Mouse (Mus musculus) stomach, embryonic 14.5 days (tissue): ENCODE data around the gene Clstn2. TPM values are rescaled to one million over a fixed set of nuclear protein-coding genes. Genes with fewer than 3 reads are reported as not detected.
A peak's percentile ranks its signal among the peaks of the same experiment; 100 is the strongest.

Source experiments
- ATAC-seq: fragments of 200-750 bp; cut with Nextera tagmentation; 2 replicates; pipeline ENCODE4 v1.8.0; 2017; ENCODE audit warnings: low read depth, moderate TSS enrichment; ENCODE audit not compliant: insufficient number of reproducible peaks, insufficient read depth, low FRiP score
- H3K27ac ChIP-seq: fragments of 300-500 bp; sonication (generic); 2 replicates; pipeline ENCODE4 v1.5.1; 2014; ENCODE audit warnings: mild to moderate bottlenecking, low read length, moderate library complexity, mixed read lengths
- H3K27me3 ChIP-seq: fragments of 300-500 bp; sonication (generic); 2 replicates; pipeline ENCODE4 v1.6.1; 2014; ENCODE audit warnings: low read length, control low read depth, mixed read lengths; ENCODE audit not compliant: control insufficient read depth, insufficient read depth
- H3K36me3 ChIP-seq: fragments of 300-500 bp; sonication (generic); 2 replicates; pipeline ENCODE4 v1.6.1; 2014; ENCODE audit warnings: mild to moderate bottlenecking, control low read depth, low read length, moderate library complexity, mixed read lengths; ENCODE audit not compliant: control insufficient read depth, insufficient read depth
- H3K4me1 ChIP-seq: fragments of 300-500 bp; sonication (generic); 2 replicates; pipeline ENCODE4 v1.6.1; 2014; ENCODE audit warnings: low read length, control low read depth, mixed read lengths; ENCODE audit not compliant: control insufficient read depth, insufficient read depth
- H3K4me2 ChIP-seq: fragments of 300-500 bp; sonication (generic); replicated peaks from 2 replicates; pipeline ENCODE4 v1.6.1; 2014; ENCODE audit warnings: low read depth, low read length, control low read depth
- H3K4me3 ChIP-seq: fragments of 300-500 bp; sonication (generic); 2 replicates; pipeline ENCODE4 v1.5.1; 2014; ENCODE audit warnings: low read depth, low read length, control low read depth
- H3K9ac ChIP-seq: fragments of 300-500 bp; sonication (generic); replicated peaks from 2 replicates; pipeline ENCODE4 v1.6.1; 2014; ENCODE audit warnings: low read depth, mild to moderate bottlenecking, control low read depth, low read length, moderate library complexity, mixed read lengths
- H3K9me3 ChIP-seq: fragments of 300-500 bp; sonication (generic); 2 replicates; pipeline ENCODE4 v1.6.1; 2016; ENCODE audit warnings: low read depth, low read length, control low read depth; ENCODE audit not compliant: control insufficient read depth
- WGBS: fragments of 180-500 bp; shearing (Covaris S2); extraction: QIAGEN DNeasy Blood & Tissue Kit; methylation state at CpG from one replicate; pipeline ENCODE4 v1.1.7; 2014; 5-methylcytosine and 5-hydroxymethylcytosine counted together
- polyA plus RNA-seq: library from polyadenylated mRNA; unstranded; fragments of >200 nt; fragmentation: Nextera tagmentation; extraction: Ambion mirVana; gene quantifications from 2 replicates; pipeline ENCODE4 v1.2.1, GENCODE M21; 2014

Gene Clstn2
- polyA plus RNA-seq, 1 experiment from 2014 or later: 2.0 TPM

DNA sequence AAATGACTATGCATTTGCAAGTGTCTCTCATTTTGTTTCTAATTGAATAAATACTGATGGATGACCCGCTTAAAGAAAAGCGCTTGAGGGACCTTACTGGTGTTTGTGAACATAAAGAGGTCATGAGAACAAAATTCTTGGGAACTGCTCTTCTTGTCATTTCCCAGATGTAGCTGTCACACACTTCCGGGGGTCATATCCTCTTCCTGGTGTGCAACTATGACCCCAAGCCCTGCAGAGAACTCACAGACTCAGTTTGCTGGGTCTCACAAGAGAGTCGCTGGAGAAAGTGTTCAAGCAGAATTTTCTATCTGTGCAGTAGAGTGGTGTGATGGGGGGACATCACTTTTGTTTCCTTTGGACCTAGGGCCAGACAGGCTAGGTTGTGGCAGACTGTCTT is 442.3 kb downstream of the Clstn2 start:
- no peaks in the 10 kb centered on the region for H3K9me3 ChIP-seq
- H3K36me3 ChIP-seq: no peaks in the 10 kb centered on the region
- H3K27me3 ChIP-seq: no peaks in the 10 kb centered on the region
- H3K9ac ChIP-seq: no peak overlapping the region
- WGBS: 77% methylated on average over 4 of the region's 4 CpGs
- H3K4me2 ChIP-seq: no peak overlapping the region
- H3K27ac ChIP-seq: no peak overlapping the region
- no peak overlapping the region for H3K4me3 ChIP-seq
- H3K4me1 ChIP-seq: no peaks in the 10 kb centered on the region
- no peak for ATAC-seq

DNA sequence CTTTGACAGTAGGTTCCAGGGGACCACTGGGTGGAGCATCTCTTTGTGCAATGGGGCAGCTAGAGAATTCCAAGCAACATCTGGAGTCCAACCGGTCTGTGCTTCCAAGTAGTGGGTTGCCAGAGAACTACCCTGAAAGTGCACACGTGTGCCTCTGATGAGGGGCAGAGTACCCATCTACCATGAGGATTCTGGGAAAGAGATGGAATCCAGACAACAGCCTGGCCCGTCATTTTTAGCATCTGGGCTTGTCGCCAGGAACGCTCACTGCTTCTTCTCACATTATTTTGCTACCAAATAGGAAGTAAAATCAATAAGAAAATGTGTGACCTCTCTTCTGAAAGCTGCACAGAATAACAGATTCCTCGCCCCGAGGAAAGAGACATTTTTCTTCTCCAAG is 462.1 kb downstream of the Clstn2 start:
- Histone ChIP-seq H3K27ac (peak overlapping the region; percentile 15; the same call in 1 of the 2 replicates), H3K9me3 (no peaks in the 10 kb centered on the region), H3K27me3 (no peaks in the 10 kb centered on the region), H3K4me2 (no peak overlapping the region), H3K9ac (no peak overlapping the region), H3K4me1 (0 out of 2 replicates have a peak, but pooled peaks cover 2% of the 10 kb centered on the region), H3K36me3 (no peaks in the 10 kb centered on the region), H3K4me3 (no peak overlapping the region)
- 40% methylated on average over 7 of the region's 7 CpGs for WGBS
- ATAC-seq: no peak

DNA sequence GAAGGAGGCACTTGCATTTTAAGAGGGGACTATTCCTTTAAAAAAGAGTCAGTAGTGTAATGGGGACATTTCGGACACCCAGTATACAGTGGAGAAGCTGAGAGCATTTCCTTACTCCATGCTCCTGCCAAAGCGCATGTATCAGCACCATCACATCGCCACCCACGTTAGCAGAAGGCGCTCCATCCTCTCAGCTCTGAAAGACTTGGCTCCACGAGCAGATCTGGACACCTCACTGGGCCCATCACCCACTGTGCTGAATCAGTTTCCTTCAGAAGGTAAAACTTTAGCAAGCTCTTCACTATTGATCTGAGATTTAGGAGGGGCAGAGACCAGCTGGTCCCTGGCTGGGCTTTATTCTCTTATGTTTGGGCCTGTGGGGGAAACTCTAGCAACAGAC is 469.9 kb downstream of the Clstn2 start:
- H3K4me1 ChIP-seq: no peaks in the 10 kb centered on the region
- H3K36me3 ChIP-seq: no peaks in the 10 kb centered on the region
- no peak overlapping the region for H3K27ac ChIP-seq
- H3K27me3 ChIP-seq: no peaks in the 10 kb centered on the region
- no peak overlapping the region for H3K9ac ChIP-seq
- no peaks in the 10 kb centered on the region for H3K9me3 ChIP-seq
- no peak overlapping the region for H3K4me3 ChIP-seq
- H3K4me2 ChIP-seq: no peak overlapping the region
- ATAC-seq: no peak
- 88% methylated on average over 6 of the region's 6 CpGs for WGBS

DNA sequence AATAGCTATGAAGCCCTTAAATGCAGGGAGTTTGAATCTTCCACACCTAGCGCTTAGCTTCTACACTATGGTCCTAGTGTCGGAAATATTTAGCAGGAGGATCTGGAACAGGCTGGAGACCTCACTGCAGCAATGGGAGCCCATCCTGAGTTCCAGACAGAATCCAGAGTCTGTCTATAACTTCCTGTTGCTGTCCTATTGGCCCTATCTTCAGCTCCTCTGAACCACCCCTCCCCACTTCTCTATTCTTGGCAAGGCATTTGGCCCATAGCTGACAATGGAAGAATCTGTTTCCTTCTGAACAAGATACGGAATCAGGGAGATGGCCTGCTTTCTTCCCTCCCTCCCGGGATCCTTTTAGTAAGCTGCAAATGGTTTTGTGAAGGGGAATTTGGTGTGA is 488.6 kb downstream of the Clstn2 start:
- ATAC-seq: no peak
- Histone ChIP-seq H3K4me1 (no peaks in the 10 kb centered on the region), H3K27me3 (no peaks in the 10 kb centered on the region), H3K9me3 (no peaks in the 10 kb centered on the region), H3K4me3 (no peak overlapping the region), H3K36me3 (no peaks in the 10 kb centered on the region), H3K9ac (no peak overlapping the region), H3K27ac (no peak overlapping the region), H3K4me2 (no peak overlapping the region)
- 83% methylated on average over 4 of the region's 4 CpGs for WGBS

DNA sequence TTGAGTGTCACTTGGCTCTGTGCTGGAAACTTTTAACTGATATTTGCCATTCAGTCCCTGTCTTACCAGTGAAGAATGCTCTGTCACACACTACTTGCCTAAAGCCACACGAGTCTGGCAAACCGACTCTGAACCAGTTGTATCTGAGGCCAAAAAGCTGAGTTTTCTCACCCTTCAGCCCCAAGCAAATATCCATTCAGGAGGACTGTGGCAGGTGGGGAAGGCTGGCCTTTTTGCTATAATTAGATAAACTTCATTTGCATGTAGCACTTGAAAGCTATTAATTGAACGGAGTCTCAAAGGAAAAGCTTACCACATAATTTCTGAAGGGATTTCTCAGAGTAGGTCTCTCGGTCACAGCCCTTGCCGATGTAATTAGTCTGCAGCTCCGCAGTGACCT is 491.6 kb downstream of the Clstn2 start:
- Histone ChIP-seq H3K4me3 (no peak overlapping the region), H3K27ac (no peak overlapping the region), H3K9me3 (no peaks in the 10 kb centered on the region), H3K4me1 (no peaks in the 10 kb centered on the region), H3K4me2 (no peak overlapping the region), H3K9ac (no peak overlapping the region), H3K27me3 (no peaks in the 10 kb centered on the region), H3K36me3 (no peaks in the 10 kb centered on the region)
- 88% methylated on average over 6 of the region's 6 CpGs for WGBS
- no peak for ATAC-seq

DNA sequence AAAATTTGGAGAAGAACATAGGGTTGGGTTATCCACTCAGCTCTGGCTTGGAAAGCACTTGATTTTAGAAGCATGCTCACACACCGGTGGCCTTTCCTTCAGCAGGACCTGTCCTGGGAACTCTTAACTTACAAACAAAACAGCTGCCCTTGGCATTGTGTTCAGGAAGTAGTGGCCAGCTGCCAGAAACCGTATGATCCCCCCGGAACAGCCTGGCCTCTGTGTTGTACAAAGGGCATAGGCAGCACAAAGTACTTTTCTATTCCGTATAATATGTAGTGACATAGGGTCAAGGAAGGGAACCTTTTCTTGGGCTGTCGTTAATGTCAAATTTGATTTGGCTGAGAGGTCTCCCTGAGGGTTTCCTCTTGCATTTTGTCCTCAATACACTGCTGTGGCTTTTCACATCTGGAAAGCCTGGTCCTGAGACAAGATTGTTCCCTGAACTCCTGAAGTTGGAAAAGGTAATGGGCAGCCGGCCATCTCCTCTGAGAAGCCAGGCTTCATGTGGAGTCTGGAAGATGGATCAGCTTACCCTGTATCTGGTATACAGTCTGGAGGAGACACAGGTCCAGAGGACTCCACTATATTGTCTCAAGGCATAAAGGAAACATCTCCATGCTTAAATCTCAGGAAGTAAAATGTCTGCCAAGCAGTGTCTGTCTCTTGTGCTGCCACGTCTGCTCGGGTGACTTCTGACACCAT is 494.8 kb downstream of the Clstn2 start:
- no peak for ATAC-seq
- no peak overlapping the region for H3K4me2 ChIP-seq
- H3K27me3 ChIP-seq: no peaks in the 10 kb centered on the region
- no peak overlapping the region for H3K27ac ChIP-seq
- WGBS: 68% methylated on average over 8 of the region's 8 CpGs
- no peaks in the 10 kb centered on the region for H3K9me3 ChIP-seq
- H3K4me1 ChIP-seq: no peaks in the 10 kb centered on the region
- no peaks in the 10 kb centered on the region for H3K36me3 ChIP-seq
- H3K4me3 ChIP-seq: no peak overlapping the region
- H3K9ac ChIP-seq: no peak overlapping the region

DNA sequence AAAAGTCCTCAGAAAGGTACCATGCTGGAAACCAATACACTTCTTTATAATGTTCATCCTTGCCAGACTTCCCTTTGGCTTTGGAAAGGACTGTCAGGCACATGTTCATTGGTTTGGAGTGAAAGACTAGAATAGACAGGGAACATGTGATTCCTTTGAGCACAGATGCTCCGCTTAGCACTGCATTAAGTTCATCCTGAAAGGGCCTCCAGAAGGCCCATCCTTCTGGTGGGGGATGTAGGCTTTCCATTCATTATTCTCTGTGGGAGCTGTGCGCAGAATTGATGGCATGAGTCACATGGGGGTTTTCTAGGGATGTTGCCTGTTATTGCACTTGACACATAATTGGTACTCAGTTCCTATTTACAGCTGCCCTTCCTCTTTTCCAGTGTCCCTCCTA is 498.8 kb downstream of the Clstn2 start:
- H3K4me2 ChIP-seq: no peak overlapping the region
- H3K27me3 ChIP-seq: no peaks in the 10 kb centered on the region
- H3K4me3 ChIP-seq: no peak overlapping the region
- H3K4me1 ChIP-seq: no peaks in the 10 kb centered on the region
- no peak for ATAC-seq
- no peaks in the 10 kb centered on the region for H3K9me3 ChIP-seq
- no peak overlapping the region for H3K9ac ChIP-seq
- 90% methylated on average over 2 of the region's 2 CpGs for WGBS
- H3K36me3 ChIP-seq: no peaks in the 10 kb centered on the region
- no peak overlapping the region for H3K27ac ChIP-seq

DNA sequence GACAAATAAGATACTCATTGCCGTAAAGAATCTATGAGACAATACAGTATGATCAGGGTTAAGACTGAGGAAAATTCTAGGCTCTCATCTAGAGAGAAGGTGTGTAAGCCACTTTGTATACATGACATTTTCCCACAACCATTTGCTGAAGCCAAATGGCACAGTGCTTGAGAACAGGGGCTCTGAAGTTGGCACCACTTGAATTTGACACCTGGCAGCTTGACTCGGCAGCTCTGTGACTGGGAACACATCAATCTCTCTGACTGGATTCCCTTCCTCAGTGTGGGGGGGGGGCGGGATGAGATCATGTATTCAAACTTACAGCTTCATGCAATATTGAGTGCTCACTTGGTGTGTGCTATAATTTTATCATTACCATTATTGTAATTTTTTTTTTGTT is 499.7 kb downstream of the Clstn2 start:
- Histone ChIP-seq H3K27me3 (no peaks in the 10 kb centered on the region), H3K4me3 (no peak overlapping the region), H3K9ac (no peak overlapping the region), H3K27ac (no peak overlapping the region), H3K4me2 (no peak overlapping the region), H3K9me3 (no peaks in the 10 kb centered on the region), H3K36me3 (no peaks in the 10 kb centered on the region), H3K4me1 (no peaks in the 10 kb centered on the region)
- WGBS: 74% methylated on average over 3 of the region's 3 CpGs
- ATAC-seq: no peak

DNA sequence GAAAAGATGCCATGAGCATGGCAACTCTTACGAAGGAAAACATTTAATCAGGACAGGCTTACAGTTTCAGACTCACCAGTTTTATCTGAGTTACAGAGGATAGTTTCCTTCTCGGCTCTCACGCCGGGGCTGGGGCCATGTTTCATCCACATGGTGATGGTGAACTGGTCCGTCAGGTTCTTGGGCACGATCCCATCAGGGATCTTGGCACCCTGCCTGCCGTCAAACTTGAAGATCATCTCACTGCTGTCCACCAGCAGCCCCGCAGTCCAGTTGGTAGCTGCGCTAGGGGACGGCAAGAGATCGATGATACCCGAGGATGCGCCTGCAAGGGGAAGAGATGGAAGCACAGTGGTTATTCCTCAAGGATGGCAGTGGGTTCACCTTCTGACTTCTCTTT is 500.4 kb downstream of the Clstn2 start:
- Histone ChIP-seq H3K4me3 (no peak overlapping the region), H3K4me2 (no peak overlapping the region), H3K9ac (no peak overlapping the region), H3K36me3 (no peaks in the 10 kb centered on the region), H3K4me1 (no peaks in the 10 kb centered on the region), H3K9me3 (no peaks in the 10 kb centered on the region), H3K27me3 (no peaks in the 10 kb centered on the region), H3K27ac (no peak overlapping the region)
- no peak for ATAC-seq
- WGBS: 90% methylated on average over 13 of the region's 13 CpGs
